Mouse (Mus musculus) midbrain, embryonic 16.5 days (tissue): Measurements from ENCODE around the gene Ppp3ca. TPM values are rescaled to one million over a fixed set of nuclear protein-coding genes. Genes with fewer than 3 reads are reported as not detected.
"Not testable (repeated sequence)": the region's sequence is repeated elsewhere in the genome, so short reads cannot be mapped to it uniquely, and the experiment has no call there.

Source experiments
- ATAC-seq: fragments of 200-750 bp; cut with Nextera tagmentation; 2 replicates; pipeline ENCODE4 v1.8.0; 2017; ENCODE audit warnings: moderate TSS enrichment
- H3K27ac ChIP-seq: fragments of 300-500 bp; sonication (generic); 2 replicates; pipeline ENCODE4 v1.5.1; 2014; ENCODE audit warnings: mild to moderate bottlenecking, low read length, mixed read lengths
- H3K27me3 ChIP-seq: fragments of 300-500 bp; sonication (generic); 2 replicates; pipeline ENCODE4 v1.6.1; 2014; ENCODE audit warnings: low read depth, low read length, mixed read lengths; ENCODE audit not compliant: control insufficient read depth, insufficient read depth
- H3K36me3 ChIP-seq: fragments of 300-500 bp; sonication (generic); 2 replicates; pipeline ENCODE4 v1.6.1; 2014; ENCODE audit warnings: mild to moderate bottlenecking, low read length, moderate library complexity, mixed read lengths; ENCODE audit not compliant: control insufficient read depth, insufficient read depth
- H3K4me1 ChIP-seq: fragments of 300-500 bp; sonication (generic); 2 replicates; pipeline ENCODE4 v1.6.1; 2014; ENCODE audit warnings: mild to moderate bottlenecking, low read length, mixed read lengths; ENCODE audit not compliant: control insufficient read depth, insufficient read depth
- H3K4me2 ChIP-seq: fragments of 300-500 bp; sonication (generic); 2 replicates; pipeline ENCODE4 v1.6.1; 2014; ENCODE audit warnings: mild to moderate bottlenecking, low read length, mixed read lengths
- H3K4me3 ChIP-seq: fragments of 300-500 bp; sonication (generic); 2 replicates; pipeline ENCODE4 v1.5.1; 2014; ENCODE audit warnings: low read depth, mild to moderate bottlenecking, low read length, moderate library complexity, mixed read lengths
- H3K9ac ChIP-seq: fragments of 300-500 bp; sonication (generic); 2 replicates; pipeline ENCODE4 v1.6.1; 2014; ENCODE audit warnings: low read depth, low read length, mixed read lengths
- H3K9me3 ChIP-seq: fragments of 300-500 bp; sonication (generic); replicated peaks from 2 replicates; pipeline ENCODE4 v1.6.1; 2014; ENCODE audit warnings: mild to moderate bottlenecking, low read length, mixed read lengths; ENCODE audit not compliant: control insufficient read depth, poor library complexity, severe bottlenecking
- WGBS: fragments of 180-500 bp; shearing (Covaris S2); extraction: QIAGEN DNeasy Blood & Tissue Kit; methylation state at CpG from one replicate; pipeline ENCODE4 v1.1.7; 2014; 5-methylcytosine and 5-hydroxymethylcytosine counted together
- polyA plus RNA-seq: library from polyadenylated mRNA; unstranded; fragments of >200 nt; fragmentation: Nextera tagmentation; extraction: Ambion mirVana; gene quantifications from 2 replicates; pipeline ENCODE4 v1.2.1, GENCODE M21; 2015

Gene Ppp3ca
- polyA plus RNA-seq, 1 experiment from 2014 or later: 146 TPM

GRCm38 (mm10) chr3:136682242-136682641 is 12.3 kb downstream of the Ppp3ca start:
- no peak overlapping the region for H3K4me3 ChIP-seq
- no peaks in the 10 kb centered on the region for H3K27me3 ChIP-seq
- H3K4me2 ChIP-seq: no peak overlapping the region
- no peak for ATAC-seq
- peaks cover 15% of the 10 kb centered on the region for H3K4me1 ChIP-seq
- 92% methylated on average over 8 of the region's 8 CpGs for WGBS
- no peak overlapping the region for H3K27ac ChIP-seq
- H3K9ac ChIP-seq: no peak overlapping the region
- no peaks in the 10 kb centered on the region for H3K9me3 ChIP-seq
- H3K36me3 ChIP-seq: no peaks in the 10 kb centered on the region

- Histone ChIP-seq H3K9me3 (no peaks in the 10 kb centered on the region), H3K36me3 (no peaks in the 10 kb centered on the region), H3K4me3 (no peak overlapping the region), H3K4me1 (peaks cover 9% of the 10 kb centered on the region), H3K27me3 (no peaks in the 10 kb centered on the region), H3K4me2 (no peak overlapping the region), H3K27ac (no peak overlapping the region), H3K9ac (no peak overlapping the region)
- WGBS: 88% methylated on average over 15 of the region's 15 CpGs
- ATAC-seq: no peak
These were observed 14.5 kb downstream of the Ppp3ca start for GRCm38 (mm10) chr3:136684191-136684958.

- H3K4me1 ChIP-seq: peaks cover 6% of the 10 kb centered on the region; the same call in 1 of the 2 replicates
- no peak for ATAC-seq
- H3K9me3 ChIP-seq: no peaks in the 10 kb centered on the region
- 90% methylated on average over 8 of the region's 8 CpGs for WGBS
- no peak overlapping the region for H3K27ac ChIP-seq
- no peaks in the 10 kb centered on the region for H3K36me3 ChIP-seq
- H3K27me3 ChIP-seq: no peaks in the 10 kb centered on the region
- no peak overlapping the region for H3K4me2 ChIP-seq
- no peak overlapping the region for H3K4me3 ChIP-seq
- no peak overlapping the region for H3K9ac ChIP-seq
These were observed 16.5 kb downstream of the Ppp3ca start for GRCm38 (mm10) chr3:136686429-136686828.

GRCm38 (mm10) chr3:136688101-136688586 is 18.2 kb downstream of the Ppp3ca start:
- Histone ChIP-seq H3K36me3 (no peaks in the 10 kb centered on the region), H3K4me3 (no peak overlapping the region), H3K4me1 (peaks cover 2% of the 10 kb centered on the region; the same call in 1 of the 2 replicates), H3K4me2 (no peak overlapping the region), H3K27me3 (no peaks in the 10 kb centered on the region), H3K27ac (no peak overlapping the region), H3K9me3 (no peaks in the 10 kb centered on the region), H3K9ac (no peak overlapping the region)
- WGBS: 68% methylated on average over 9 of the region's 9 CpGs
- no peak for ATAC-seq

- ATAC-seq: no peak
- no peaks in the 10 kb centered on the region for H3K27me3 ChIP-seq
- H3K9ac ChIP-seq: no peak overlapping the region
- no peaks in the 10 kb centered on the region for H3K9me3 ChIP-seq
- 90% methylated on average over 7 of the region's 7 CpGs for WGBS
- H3K4me3 ChIP-seq: no peak overlapping the region
- no peak overlapping the region for H3K27ac ChIP-seq
- no peaks in the 10 kb centered on the region for H3K36me3 ChIP-seq
- H3K4me1 ChIP-seq: peaks cover 2% of the 10 kb centered on the region; the same call in 1 of the 2 replicates
- no peak overlapping the region for H3K4me2 ChIP-seq
These were observed 20.0 kb downstream of the Ppp3ca start for GRCm38 (mm10) chr3:136689793-136690543.

- Histone ChIP-seq H3K9ac (no peak overlapping the region), H3K27ac (no peak overlapping the region), H3K4me3 (no peak overlapping the region), H3K27me3 (no peaks in the 10 kb centered on the region), H3K9me3 (no peaks in the 10 kb centered on the region), H3K36me3 (no peaks in the 10 kb centered on the region), H3K4me2 (no peak overlapping the region), H3K4me1 (peaks cover 2% of the 10 kb centered on the region; the same call in 1 of the 2 replicates)
- WGBS: 77% methylated on average over 7 of the region's 7 CpGs
- ATAC-seq: no peak
These were observed 22.1 kb downstream of the Ppp3ca start for GRCm38 (mm10) chr3:136691984-136692383.

GRCm38 (mm10) chr3:136693547-136693946 is 23.6 kb downstream of the Ppp3ca start:
- ATAC-seq: no peak
- no peak overlapping the region for H3K9ac ChIP-seq

GRCm38 (mm10) chr3:136697626-136698191 is 27.8 kb downstream of the Ppp3ca start:
- no peak for ATAC-seq

More at GRCm38 (mm10) chr3:136693547-136693946, 23.6 kb downstream of the Ppp3ca start:
- no peak overlapping the region for H3K27ac ChIP-seq
- 100% methylated on average over 1 of the region's 1 CpGs for WGBS
- H3K4me1 ChIP-seq: no peaks in the 10 kb centered on the region
- no peak overlapping the region for H3K4me3 ChIP-seq
- H3K27me3 ChIP-seq: no peaks in the 10 kb centered on the region
- no peaks in the 10 kb centered on the region for H3K36me3 ChIP-seq
- H3K9me3 ChIP-seq: no peaks in the 10 kb centered on the region
- no peak overlapping the region for H3K4me2 ChIP-seq

GRCm38 (mm10) chr3:136699711-136700110 is 29.8 kb downstream of the Ppp3ca start:
- ATAC-seq, H3K4me1 ChIP-seq, H3K4me3 ChIP-seq, H3K9me3 ChIP-seq, H3K9ac ChIP-seq, H3K4me2 ChIP-seq, H3K27ac ChIP-seq, H3K27me3 ChIP-seq, H3K36me3 ChIP-seq: not testable (repeated sequence)

More at GRCm38 (mm10) chr3:136697626-136698191, 27.8 kb downstream of the Ppp3ca start:
- Histone ChIP-seq H3K9me3 (no peaks in the 10 kb centered on the region), H3K4me2 (no peak overlapping the region), H3K9ac (no peak overlapping the region), H3K4me3 (no peak overlapping the region), H3K27ac (no peak overlapping the region), H3K36me3 (no peaks in the 10 kb centered on the region), H3K4me1 (peaks cover 4% of the 10 kb centered on the region), H3K27me3 (no peaks in the 10 kb centered on the region)
- WGBS: 82% methylated on average over 3 of the region's 3 CpGs
